Mouse (Mus musculus): ENCODE results near the gene Gm17490. TPM values are rescaled to one million over a fixed set of nuclear protein-coding genes. Genes with fewer than 3 reads are reported as not detected.
"Not testable (repeated sequence)": the region's sequence is repeated elsewhere in the genome, so short reads cannot be mapped to it uniquely, and the experiment has no call there.

The Gm17490 gene
- polyA plus RNA-seq, 1 experiment from 2014 or later = not detected

DNA sequence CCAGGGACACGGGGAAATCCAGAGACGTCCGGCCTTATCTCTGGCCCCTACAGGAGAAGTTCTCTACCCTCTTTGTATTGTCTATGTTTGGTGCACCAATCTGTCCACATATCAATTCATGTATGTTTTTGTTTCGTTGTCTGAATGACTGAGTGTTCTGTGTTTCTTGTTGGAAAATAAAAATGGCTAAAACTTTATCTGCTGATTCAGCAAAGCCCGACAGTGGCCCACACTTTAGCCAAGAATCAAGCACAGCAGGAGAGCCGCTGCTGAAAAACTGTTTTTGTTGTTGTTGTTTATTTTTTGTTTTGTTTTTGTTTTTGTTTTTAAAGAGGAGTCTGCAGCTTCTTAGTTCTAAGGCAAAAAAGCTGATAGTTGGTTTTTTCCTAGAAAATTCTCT lies 13.1 kb downstream of the Gm17490 start:
- WGBS = 81% methylated on average over 6 of the region's 6 CpGs
- H3K4me2 ChIP-seq (ENCODE audit: low read depth, low read length); H3K27me3 ChIP-seq (ENCODE audit: control insufficient read depth, insufficient read depth, low read length); ATAC-seq (replicated peaks; ENCODE audit: extremely low read depth, insufficient read depth, low FRiP score); H3K36me3 ChIP-seq (ENCODE audit: control insufficient read depth, insufficient read depth); H3K4me3 ChIP-seq (ENCODE audit: low read length); H3K4me1 ChIP-seq (ENCODE audit: control insufficient read depth, insufficient read depth, low read length); H3K9me3 ChIP-seq (replicated peaks; ENCODE audit: control insufficient read depth, low read length); H3K27ac ChIP-seq (ENCODE audit: low read length); H3K9ac ChIP-seq (ENCODE audit: low read length): not testable (repeated sequence)

DNA sequence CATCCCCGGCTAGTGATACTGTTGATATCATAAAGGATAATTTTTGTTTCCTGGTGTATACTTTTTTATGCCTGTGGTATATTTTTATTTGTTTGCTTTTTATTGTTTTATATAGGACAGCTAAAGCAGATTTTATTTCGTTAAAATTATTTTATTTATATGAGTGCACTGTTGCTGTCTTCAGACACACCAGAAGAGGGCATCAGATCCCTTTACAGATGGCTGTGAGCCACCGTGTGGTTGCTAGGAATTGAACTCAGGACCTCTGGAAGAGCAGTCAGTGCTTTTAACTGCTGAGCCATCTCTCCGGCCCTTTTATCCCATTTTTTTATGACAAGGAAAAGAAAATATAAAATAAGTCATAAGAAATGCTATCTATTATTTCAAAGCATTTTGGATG lies 19.3 kb downstream of the Gm17490 start:
- H3K4me3 ChIP-seq (ENCODE audit: low read length); H3K9me3 ChIP-seq (replicated peaks; ENCODE audit: control insufficient read depth, low read length); H3K9ac ChIP-seq (ENCODE audit: low read length); H3K36me3 ChIP-seq (ENCODE audit: control insufficient read depth, insufficient read depth); ATAC-seq (replicated peaks; ENCODE audit: extremely low read depth, insufficient read depth, low FRiP score); H3K4me2 ChIP-seq (ENCODE audit: low read depth, low read length); H3K27ac ChIP-seq (ENCODE audit: low read length); H3K4me1 ChIP-seq (ENCODE audit: control insufficient read depth, insufficient read depth, low read length); H3K27me3 ChIP-seq (ENCODE audit: control insufficient read depth, insufficient read depth, low read length): not testable (repeated sequence)
- 71% methylated on average over 4 of the region's 4 CpGs for WGBS

- Histone ChIP-seq H3K27me3 (ENCODE audit: control insufficient read depth, insufficient read depth, low read length) (no peaks in the 10 kb centered on the region), H3K27ac (ENCODE audit: low read length) (no peak overlapping the region), H3K4me3 (ENCODE audit: low read length) (no peak overlapping the region), H3K36me3 (ENCODE audit: control insufficient read depth, insufficient read depth) (peaks cover 11% of the 10 kb centered on the region), H3K4me1 (ENCODE audit: control insufficient read depth, insufficient read depth, low read length) (peaks cover 8% of the 10 kb centered on the region), H3K9ac (ENCODE audit: low read length) (no peak overlapping the region), H3K9me3 (replicated peaks; ENCODE audit: control insufficient read depth, low read length) (no peaks in the 10 kb centered on the region), H3K4me2 (ENCODE audit: low read depth, low read length) (no peak overlapping the region)
- no peak for ATAC-seq (replicated peaks; ENCODE audit: extremely low read depth, insufficient read depth, low FRiP score)
Observed at GRCm38 (mm10) chr2:11604911-11605310, 21.2 kb downstream of the Gm17490 start.

- Histone ChIP-seq H3K9ac (ENCODE audit: low read length) (peak within 1 kb of the TSS; percentile 98), H3K4me3 (ENCODE audit: low read length) (peak within 1 kb of the TSS; percentile 96), H3K4me2 (ENCODE audit: low read depth, low read length) (peak within 1 kb of the TSS; percentile 78), H3K27me3 (ENCODE audit: control insufficient read depth, insufficient read depth, low read length) (no peaks in the 10 kb centered on the region), H3K9me3 (replicated peaks; ENCODE audit: control insufficient read depth, low read length) (no peaks in the 10 kb centered on the region), H3K36me3 (ENCODE audit: control insufficient read depth, insufficient read depth) (peaks cover 13% of the 10 kb centered on the region), H3K4me1 (ENCODE audit: control insufficient read depth, insufficient read depth, low read length) (peaks cover 8% of the 10 kb centered on the region), H3K27ac (ENCODE audit: low read length) (peak within 1 kb of the TSS; percentile 74)
- ATAC-seq (replicated peaks; ENCODE audit: extremely low read depth, insufficient read depth, low FRiP score) = no peak
- 85% methylated on average over 5 of the region's 5 CpGs for WGBS
Observed at GRCm38 (mm10) chr2:11604053-11604452, 22.0 kb downstream of the Gm17490 start, which contains the start of gene Rbm17. Gene Rbm17 (minus strand): TSS chr2:11604153.

- Histone ChIP-seq H3K27me3 (ENCODE audit: control insufficient read depth, insufficient read depth, low read length) (no peaks in the 10 kb centered on the region), H3K4me3 (ENCODE audit: low read length) (peak overlapping the region; percentile 96), H3K9ac (ENCODE audit: low read length) (peak overlapping the region; percentile 98), H3K36me3 (ENCODE audit: control insufficient read depth, insufficient read depth) (peaks cover 22% of the 10 kb centered on the region), H3K27ac (ENCODE audit: low read length) (peak overlapping the region; percentile 74), H3K4me1 (ENCODE audit: control insufficient read depth, insufficient read depth, low read length) (peaks cover 8% of the 10 kb centered on the region), H3K9me3 (replicated peaks; ENCODE audit: control insufficient read depth, low read length) (no peaks in the 10 kb centered on the region), H3K4me2 (ENCODE audit: low read depth, low read length) (peak overlapping the region; percentile 78)
- WGBS = under 1% methylated on average over 78 of the region's 78 CpGs
- ATAC-seq (replicated peaks; ENCODE audit: extremely low read depth, insufficient read depth, low FRiP score) = peak; percentile 96
Observed at GRCm38 (mm10) chr2:11602506-11603489, 23.3 kb downstream of the Gm17490 start.

DNA sequence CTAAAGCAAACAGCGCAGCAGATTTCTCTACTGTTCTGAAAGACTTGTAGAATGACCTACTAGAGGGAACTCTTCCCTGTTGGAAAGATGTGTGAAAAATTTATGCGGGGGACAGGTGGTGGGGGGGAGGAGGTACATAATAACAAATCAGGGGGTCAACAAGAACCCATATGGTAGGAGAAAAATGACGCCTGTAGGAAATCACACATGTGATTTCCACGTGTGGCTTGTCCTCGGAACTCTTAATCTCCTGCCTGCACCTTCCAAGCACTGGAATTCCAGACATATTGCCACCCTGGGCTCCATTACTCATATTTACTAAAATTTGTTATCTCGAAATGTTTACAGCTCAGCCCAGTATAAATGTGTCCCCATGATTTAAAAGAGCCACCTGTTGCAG lies 24.3 kb downstream of the Gm17490 start:
- H3K4me2 ChIP-seq (ENCODE audit: low read depth, low read length) = peak overlapping the region; percentile 78
- H3K27me3 ChIP-seq (ENCODE audit: control insufficient read depth, insufficient read depth, low read length) = no peaks in the 10 kb centered on the region
- 71% methylated on average over 6 of the region's 6 CpGs for WGBS
- peaks cover 28% of the 10 kb centered on the region for H3K36me3 ChIP-seq (ENCODE audit: control insufficient read depth, insufficient read depth)
- H3K4me3 ChIP-seq (ENCODE audit: low read length) = peak overlapping the region; percentile 96
- H3K27ac ChIP-seq (ENCODE audit: low read length) = no peak overlapping the region
- peaks cover 8% of the 10 kb centered on the region for H3K4me1 ChIP-seq (ENCODE audit: control insufficient read depth, insufficient read depth, low read length)
- H3K9me3 ChIP-seq (replicated peaks; ENCODE audit: control insufficient read depth, low read length) = no peaks in the 10 kb centered on the region
- peak overlapping the region; percentile 98 for H3K9ac ChIP-seq (ENCODE audit: low read length)
- ATAC-seq (replicated peaks; ENCODE audit: extremely low read depth, insufficient read depth, low FRiP score) = no peak

DNA sequence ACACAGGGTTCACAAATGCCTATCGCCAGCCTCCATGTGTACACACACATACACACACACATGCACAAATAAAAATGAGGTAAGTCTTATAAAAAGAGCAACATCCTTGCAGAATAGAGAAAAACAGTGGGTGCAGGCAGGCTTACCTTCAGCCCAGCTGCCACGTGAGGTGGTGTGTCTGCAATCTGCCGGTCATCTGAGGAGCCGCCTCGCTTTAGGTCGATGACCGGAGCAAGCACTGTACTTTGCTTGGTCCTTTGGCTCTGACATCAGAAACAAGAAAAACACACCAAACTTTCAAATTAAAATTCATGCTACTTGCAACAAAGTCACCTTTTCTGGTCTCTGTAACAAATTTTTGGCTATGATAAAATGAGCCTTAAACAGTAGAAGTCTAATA lies 28.2 kb downstream of the Gm17490 start:
- 93% methylated on average over 7 of the region's 7 CpGs for WGBS
- Histone ChIP-seq H3K36me3 (ENCODE audit: control insufficient read depth, insufficient read depth) (peaks cover 58% of the 10 kb centered on the region), H3K9ac (ENCODE audit: low read length) (no peak overlapping the region), H3K4me3 (ENCODE audit: low read length) (no peak overlapping the region), H3K9me3 (replicated peaks; ENCODE audit: control insufficient read depth, low read length) (no peaks in the 10 kb centered on the region), H3K4me2 (ENCODE audit: low read depth, low read length) (no peak overlapping the region), H3K4me1 (ENCODE audit: control insufficient read depth, insufficient read depth, low read length) (peaks cover 8% of the 10 kb centered on the region), H3K27me3 (ENCODE audit: control insufficient read depth, insufficient read depth, low read length) (no peaks in the 10 kb centered on the region), H3K27ac (ENCODE audit: low read length) (no peak overlapping the region)
- ATAC-seq (replicated peaks; ENCODE audit: extremely low read depth, insufficient read depth, low FRiP score) = no peak

DNA sequence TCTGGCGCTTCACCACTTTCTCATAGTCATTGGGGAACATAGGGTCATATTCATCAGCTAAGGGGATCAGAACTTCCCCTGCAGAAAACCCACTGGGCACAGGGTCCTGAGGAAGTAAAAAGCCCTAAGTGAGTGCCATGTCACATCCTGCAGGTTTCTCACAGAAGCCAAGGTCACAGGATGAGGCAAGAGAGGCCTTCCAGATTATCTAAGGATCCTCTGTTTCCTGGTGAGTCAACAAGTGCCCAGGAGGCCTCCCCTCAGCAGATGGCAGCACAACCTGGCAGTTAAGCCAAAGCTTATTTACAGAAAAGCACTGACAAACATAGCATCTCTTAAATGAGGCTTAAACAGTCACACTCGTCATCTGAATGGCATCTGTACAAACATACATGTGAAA lies 29.4 kb downstream of the Gm17490 start:
- ATAC-seq (replicated peaks; ENCODE audit: extremely low read depth, insufficient read depth, low FRiP score) = no peak
- Histone ChIP-seq H3K9me3 (replicated peaks; ENCODE audit: control insufficient read depth, low read length) (no peaks in the 10 kb centered on the region), H3K4me2 (ENCODE audit: low read depth, low read length) (no peak overlapping the region), H3K27ac (ENCODE audit: low read length) (no peak overlapping the region), H3K36me3 (ENCODE audit: control insufficient read depth, insufficient read depth) (peaks cover 69% of the 10 kb centered on the region), H3K27me3 (ENCODE audit: control insufficient read depth, insufficient read depth, low read length) (no peaks in the 10 kb centered on the region), H3K4me1 (ENCODE audit: control insufficient read depth, insufficient read depth, low read length) (peaks cover 2% of the 10 kb centered on the region; the same call in 1 of the 2 replicates), H3K4me3 (ENCODE audit: low read length) (no peak overlapping the region), H3K9ac (ENCODE audit: low read length) (no peak overlapping the region)
- 77% methylated on average over 2 of the region's 2 CpGs for WGBS

- H3K27me3 ChIP-seq (ENCODE audit: control insufficient read depth, insufficient read depth, low read length) = no peaks in the 10 kb centered on the region
- H3K36me3 ChIP-seq (ENCODE audit: control insufficient read depth, insufficient read depth) = peaks cover 89% of the 10 kb centered on the region
- no peak overlapping the region for H3K4me3 ChIP-seq (ENCODE audit: low read length)
- WGBS = 74% methylated on average over 4 of the region's 4 CpGs
- no peak overlapping the region for H3K9ac ChIP-seq (ENCODE audit: low read length)
- H3K27ac ChIP-seq (ENCODE audit: low read length) = no peak overlapping the region
- no peak overlapping the region for H3K4me2 ChIP-seq (ENCODE audit: low read depth, low read length)
- no peak for ATAC-seq (replicated peaks; ENCODE audit: extremely low read depth, insufficient read depth, low FRiP score)
- H3K9me3 ChIP-seq (replicated peaks; ENCODE audit: control insufficient read depth, low read length) = no peaks in the 10 kb centered on the region
- no peaks in the 10 kb centered on the region for H3K4me1 ChIP-seq (ENCODE audit: control insufficient read depth, insufficient read depth, low read length)
Observed at GRCm38 (mm10) chr2:11587996-11588395, 38.1 kb downstream of the Gm17490 start.

All from heart, embryonic 16.5 days (tissue).